Mouse (Mus musculus) right cerebral cortex, postnatal 14 days (tissue): ENCODE measurements around the gene Vps26c.

ENCODE experiments used
- DNase-seq: peaks from one replicate; pipeline ENCODE4 v3.0.0; 2022

The Vps26c gene

DNA sequence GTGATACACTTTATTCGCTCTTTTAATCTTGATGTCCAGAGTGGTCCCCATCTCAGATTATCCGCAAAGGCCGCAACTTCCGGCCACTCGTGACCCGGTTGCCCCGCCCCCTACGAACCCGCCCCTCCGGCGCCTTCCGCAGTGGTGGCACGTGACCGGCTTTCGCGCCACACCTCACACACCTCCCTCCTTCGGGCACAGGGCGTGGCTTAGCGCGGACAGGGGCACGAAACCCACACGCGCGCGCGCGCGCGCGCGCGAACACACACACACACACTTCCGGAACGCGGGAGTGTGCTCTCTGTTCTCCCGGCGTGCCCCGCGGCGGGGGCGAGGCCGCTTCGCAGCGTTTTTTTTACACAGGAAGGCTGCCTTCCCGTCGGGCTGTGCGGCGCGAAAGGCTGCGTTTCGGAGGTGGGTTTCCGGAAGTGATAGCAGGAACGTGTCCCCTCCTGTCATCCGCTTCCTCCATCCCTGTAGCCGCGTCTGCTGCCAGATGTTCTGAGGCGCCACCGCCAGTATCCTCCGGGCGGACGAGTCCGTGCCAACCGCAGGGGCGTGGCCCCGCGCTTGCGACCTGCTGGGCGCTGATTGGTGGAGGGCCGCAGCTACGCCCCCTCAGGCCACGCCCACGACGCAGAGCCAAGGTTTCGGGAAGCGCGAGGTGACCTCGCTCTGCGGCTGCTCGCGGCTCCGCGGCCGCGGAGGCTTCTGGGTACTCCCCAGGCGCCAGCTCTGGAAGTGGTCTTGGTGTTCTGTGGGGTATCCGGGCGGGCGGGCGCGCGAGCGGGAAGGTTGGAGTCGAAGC is at the start of gene Vps26c:
Gene Vps26c (minus strand): TSS at position 487 of the 808 bp plus-strand sequence.
- peak; percentile 95 for DNase-seq

- DNase-seq, result no peak
Measured at GRCm38 (mm10) chr16:94575757-94576156, 49.1 kb upstream of the Vps26c start.

DNA sequence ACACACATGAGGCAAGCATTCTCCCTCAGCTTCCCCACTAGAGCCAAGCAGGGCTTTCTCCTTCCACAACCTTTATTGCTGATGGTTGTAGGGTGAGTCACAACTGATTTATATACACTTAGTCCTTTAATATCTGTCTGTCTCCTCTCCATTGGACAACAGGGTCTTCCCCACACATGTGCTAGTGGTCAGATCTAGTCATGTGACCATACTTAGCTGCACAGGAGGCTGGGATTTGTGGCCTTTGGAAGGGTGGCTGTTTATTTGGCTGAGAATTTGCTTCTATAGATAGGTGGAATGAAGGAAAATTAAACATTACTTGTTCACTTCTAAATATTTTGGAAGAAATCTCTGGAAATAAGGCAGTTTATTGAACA is 48.1 kb upstream of the Vps26c start:
- DNase-seq, result no peak

DNA sequence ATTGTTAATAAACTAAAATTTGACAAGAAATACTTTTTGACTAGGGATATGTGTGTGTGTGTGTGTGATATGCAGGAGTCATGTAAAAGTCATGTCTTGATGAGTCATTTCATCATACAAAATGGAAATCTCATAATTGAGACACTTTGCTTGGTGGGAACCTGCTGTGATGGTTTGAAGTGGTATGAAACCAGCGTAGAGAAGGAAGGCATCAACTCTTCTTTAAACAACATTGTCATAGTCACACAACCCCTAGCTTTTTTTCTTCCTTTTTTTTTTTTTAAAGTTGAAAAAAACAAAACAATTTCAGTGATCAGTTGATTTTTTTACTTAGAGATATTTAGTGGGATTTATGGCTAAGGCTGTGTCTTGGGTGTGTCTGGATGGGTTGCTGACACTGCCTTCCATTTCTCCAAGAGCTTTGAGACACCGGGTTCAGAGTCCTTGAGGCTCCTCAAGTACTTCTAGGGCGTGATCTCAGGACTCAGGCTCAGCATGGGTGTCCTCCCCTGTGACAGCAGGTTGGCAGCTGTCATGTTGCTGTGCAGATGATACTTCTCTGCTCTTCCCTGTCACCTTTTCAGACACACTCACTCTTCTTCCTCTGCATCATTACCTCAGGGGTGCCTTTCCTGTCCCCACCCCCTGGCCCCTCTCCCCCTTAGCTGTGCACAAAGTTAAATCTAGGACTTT is 47.5 kb upstream of the Vps26c start:
- no peak for DNase-seq

DNA sequence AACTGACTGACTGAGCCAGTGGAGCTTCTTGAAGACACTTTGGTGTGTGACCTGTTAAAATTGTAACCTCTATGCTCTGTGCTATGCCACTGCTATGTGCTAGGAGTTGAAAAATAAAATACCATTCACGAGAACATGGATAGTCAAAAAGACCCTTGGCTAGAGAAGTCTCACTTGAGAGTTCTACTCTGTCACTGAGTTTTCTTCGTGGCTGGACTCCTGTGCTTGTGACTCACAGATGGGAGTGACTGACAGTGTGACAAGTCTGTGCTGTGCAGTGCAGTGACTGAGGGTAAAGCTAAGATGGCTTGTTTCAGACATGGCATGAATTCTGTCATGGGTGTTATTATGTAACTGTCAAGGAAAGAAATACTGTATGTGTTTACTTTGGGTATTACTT is 45.8 kb upstream of the Vps26c start:
- DNase-seq, result no peak

DNA sequence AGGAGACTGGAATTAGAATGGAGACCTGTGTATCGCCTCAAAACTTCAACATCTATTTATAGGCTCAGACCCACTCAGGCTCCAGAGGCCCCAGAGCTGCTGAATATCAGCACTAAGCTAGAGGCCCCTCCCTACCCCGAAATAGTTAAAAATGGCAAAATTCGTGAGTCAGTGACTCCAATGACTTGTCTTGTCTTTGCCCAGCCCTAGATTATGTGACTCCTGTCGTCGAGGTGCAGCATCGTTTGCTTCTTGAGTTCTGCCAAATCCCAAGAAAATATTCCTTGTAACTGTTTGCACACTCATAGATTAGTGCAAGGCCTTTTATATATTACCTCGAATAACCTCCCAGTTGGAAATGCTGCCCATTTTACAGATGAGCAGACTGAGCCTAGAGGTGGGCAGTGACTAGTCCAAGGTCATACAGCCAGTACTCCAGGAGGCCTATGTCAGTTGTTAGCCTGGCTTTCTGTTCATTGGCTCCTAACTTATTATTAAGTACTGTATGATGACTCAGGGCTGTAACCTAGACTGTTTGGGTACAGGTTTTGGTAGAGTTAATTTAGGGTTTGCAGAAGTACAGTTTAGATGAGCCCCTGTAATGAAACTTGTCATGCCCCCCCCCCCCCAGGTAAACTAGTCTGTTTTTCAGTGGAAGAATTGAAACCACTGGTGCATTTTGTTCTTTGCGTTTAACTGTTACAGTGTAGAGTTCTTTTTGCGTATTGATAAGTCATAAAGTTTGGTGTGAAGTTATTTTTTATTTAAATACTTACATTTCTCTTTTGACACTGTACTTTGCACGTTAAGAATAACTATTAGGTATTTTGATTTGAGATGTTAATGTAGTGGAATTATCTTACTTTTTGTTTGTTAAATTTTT is 44.7 kb upstream of the Vps26c start:
- DNase-seq, result no peak

DNA sequence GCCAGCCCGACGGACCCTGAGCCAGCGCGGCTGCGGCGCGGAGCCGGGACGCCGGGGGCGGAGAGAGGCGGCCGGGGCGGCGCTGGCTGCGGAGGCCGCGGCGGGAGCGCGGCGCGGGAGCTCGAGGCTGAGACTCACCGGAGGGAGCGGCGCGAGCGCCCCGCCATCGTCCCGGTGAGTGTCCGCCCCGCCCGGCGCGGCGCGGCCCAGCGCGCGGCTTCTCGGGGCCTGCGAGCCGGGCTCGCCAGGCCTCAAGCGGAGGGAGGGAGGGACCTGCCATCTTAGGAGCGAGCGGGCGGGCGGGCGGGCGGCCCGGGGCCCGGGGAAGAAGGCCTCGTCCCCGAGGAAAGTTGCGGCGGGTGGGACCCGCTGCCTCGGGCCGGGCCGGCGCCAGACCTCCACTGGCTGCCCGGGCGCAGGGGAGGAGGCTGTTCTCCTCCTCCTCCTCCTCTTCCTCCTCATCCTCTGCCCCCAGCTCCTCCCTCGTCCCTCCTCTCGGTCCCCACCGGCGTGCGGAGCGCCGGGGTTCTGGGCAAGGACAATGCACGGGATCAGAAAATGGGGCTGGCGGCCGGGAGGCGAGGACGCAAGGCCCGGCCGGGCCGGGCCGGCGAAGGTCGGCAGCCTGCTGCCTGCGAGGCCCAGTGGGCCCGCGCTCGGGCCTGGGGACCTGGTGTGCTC is 43.9 kb upstream of the Vps26c start:
- DNase-seq, result peak; percentile 35

DNA sequence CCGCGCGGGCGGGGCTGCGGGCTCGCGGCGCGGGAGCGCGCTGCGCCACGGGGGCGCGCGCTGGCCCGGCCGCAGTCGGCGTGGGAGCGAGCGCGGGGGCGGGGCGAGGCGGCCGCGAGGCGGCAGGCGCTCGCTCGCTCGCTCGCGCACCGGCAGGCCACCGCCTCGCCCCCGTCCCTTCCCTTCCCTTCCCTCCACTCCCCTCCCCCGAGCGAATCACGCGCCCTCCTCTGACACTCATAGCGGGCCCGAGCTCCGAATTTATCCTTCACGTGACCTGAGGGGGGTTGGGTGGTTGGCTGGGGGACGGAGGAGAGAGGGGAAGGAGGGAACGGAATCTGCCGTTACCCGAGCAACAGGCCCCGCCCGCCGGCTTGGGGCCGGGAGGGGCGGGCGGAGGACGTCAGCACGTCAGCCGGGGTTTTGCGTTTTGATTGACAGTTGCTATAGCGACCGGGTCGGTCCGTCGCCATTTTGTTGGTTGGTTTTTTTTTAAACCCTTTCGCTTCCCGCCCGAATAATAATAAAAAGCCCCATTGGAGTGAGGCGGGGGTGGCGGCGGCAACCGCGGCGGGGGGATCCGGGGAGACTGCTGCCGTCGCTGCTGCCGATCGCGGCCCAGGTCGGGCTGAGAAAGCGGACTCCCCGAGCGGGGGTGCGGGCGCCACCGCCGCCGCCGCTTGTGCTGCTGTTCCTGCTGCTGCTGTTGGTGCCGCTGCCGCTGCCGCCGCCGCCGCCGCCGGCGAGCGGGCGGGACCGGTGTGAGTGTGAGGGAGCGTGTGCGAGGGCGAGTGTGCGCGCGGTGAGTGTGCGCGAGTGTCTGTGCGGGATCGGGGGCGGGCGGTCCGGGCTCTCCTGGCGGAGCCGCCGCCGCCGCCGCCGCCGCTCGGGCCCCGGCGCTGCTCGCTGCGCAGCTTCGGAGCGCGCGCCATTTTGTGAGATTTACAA is 42.9 kb upstream of the Vps26c start, which contains the start of gene Dyrk1a:
Gene Dyrk1a (plus strand): TSS at position 782 of the 948 bp plus-strand sequence.
- peak; percentile 98 for DNase-seq

DNA sequence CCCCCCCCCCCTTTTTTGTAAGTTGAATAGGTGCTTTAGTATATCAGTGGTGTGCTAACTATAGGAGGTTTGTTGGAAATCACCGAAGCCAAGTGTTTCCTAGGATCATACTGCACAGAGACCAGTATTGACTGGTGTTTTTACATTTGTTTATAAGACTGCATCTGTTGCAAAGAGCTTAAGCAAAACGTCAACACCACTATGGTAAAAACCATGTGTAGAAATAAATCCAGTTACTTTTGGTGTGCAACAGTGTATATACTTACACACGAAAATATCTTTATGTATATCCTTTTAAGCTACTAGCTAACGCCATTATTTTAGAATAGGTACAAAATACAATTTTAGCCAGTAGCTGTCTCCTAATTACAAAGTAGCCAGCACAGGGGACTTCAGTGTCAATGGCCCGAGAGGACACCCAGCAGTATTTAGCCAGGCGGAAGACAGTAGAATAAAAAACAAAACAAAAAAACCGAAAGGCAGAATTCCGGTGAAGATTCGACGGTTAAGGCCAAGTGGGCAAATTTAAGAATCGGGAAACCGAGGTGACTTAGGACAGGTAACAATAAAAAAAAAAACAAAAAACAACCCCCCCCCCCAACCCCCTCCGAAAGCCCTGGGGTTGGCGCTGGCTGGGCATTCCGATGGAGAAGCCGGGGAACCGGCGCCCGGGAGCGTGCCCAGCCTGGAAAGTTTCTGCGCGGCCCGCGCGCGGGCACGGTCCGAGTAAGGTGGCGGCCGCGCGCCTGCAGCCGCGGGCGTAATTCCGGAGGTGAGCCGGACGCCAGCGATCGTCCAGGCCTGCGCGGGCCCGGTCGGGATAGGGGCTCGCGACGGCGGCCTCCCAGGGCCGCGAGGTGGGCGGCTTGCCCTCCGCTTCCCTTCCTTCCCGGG is 42.0 kb upstream of the Vps26c start:
- DNase-seq, result no peak

GRCm38 (mm10) chr16:94567751-94568150 is 41.1 kb upstream of the Vps26c start:
- no peak for DNase-seq

DNA sequence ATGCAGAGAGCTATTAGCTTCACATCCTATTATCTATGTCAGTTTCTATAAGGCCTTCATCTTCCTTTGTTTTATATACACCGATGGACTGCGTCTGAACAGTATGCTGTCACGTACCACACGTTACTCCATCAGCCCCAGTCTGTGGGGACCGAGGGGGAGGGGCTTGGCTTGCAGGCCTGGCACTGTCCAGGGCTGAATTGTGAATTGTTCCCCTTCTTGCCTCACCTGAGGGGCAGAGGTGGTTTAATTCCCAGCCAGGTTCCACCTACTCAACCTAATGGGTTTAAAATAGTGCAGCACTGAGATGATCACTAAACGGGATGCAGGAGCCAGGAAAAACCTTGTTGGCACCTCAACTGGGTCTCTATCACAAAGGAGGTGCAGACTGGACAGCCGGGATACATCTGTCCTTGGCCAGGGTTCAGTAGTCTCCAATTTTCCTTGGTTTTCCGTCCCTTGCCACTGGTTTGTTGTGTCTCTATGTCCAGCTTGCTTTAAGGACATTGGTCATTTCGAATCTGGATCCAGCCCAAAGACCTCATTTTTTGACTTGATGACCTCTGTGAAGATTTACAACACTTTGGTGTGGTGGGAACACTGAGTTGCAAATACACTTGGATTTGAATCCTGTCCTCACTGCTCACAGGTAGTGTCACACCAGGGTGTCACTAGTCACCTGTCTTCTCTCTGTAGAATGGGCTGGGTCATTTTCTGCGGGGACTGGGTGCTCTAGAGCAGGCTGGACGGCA is 40.4 kb upstream of the Vps26c start:
- no peak for DNase-seq

DNA sequence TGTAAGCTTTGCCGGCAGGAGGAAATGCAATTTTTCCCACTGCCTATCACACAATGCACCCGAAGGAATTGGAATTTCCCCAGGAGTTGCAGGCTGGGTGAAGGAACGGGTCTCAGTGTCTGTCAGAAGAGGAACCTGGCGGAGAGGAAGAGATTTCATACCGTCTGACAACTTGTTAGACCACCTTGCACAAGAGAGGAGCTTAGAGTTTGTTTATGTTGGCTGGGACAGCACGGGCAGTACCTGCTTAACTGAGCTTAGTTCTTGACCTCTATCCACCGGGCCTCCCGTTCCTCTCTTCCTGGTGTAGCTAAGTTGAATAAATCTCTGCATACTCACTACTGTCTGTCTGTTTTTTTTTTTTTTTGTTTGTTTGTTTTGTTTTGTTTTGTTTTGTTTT is 39.5 kb upstream of the Vps26c start:
- no peak for DNase-seq

GRCm38 (mm10) chr16:94560618-94561017 is 34.0 kb upstream of the Vps26c start:
- DNase-seq, result no peak

DNA sequence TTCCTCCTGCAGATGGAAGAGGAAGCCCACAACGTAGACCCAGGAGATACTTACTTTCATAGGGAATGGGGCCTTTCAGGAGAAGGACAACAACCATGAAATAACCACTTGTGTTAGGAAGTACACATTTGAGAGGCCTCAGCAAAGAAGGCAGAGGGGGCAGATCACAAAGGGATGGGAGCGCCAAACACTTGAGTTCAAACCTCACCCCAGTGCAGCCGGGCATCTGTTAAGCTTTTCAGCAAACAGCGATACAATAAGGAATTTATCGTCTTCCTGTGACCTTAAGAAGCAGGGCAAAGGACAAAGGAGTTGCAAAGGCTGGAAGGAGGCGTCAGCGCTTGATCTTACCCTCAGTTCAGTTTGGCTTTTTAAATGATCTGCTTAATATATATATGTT is 33.2 kb upstream of the Vps26c start:
- DNase-seq, result no peak

DNA sequence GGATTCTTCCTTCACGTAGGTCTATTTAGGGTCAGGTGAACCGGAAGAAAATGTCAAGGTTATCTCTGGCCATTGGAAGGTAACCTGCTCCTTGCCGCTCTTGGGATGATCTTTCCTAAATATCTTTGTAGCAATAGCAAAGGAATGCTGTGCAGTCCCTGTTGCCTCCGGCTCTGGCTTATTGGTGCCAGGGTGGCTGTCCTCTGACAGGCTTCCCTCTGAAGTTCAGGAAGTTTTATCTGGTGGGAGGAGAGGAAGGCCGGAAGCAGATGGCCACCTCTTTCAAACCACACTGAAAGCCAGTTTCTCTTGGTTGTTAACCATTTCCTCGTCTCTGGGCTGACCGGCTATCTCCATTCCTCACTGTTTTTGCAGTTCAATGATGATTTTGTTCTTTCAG is 32.7 kb upstream of the Vps26c start:
- DNase-seq, result no peak

GRCm38 (mm10) chr16:94556228-94556627 is 29.6 kb upstream of the Vps26c start:
- DNase-seq, result no peak

GRCm38 (mm10) chr16:94555346-94555745 is 28.7 kb upstream of the Vps26c start:
- no peak for DNase-seq

GRCm38 (mm10) chr16:94551934-94552333 is 25.3 kb upstream of the Vps26c start:
- DNase-seq, result no peak

DNA sequence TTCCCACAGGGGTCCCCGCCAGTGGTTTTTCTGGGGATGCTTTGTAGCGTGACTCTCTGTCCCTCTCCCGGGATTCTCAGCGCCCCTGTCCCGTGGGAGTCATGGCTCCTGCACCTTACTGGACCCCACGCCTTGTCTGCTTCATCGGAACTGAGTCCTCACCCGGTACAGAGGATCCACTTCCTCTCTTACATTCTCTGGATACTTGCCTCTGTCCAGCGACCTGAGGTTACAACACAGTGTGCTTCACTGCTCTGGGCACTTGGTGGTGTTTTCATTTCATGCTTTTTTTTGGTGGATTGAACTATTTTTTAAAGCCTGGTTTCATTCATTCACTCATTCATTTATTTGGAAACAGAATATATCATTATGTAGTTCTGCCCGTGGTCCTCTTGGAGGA is 23.2 kb upstream of the Vps26c start:
- DNase-seq, result no peak
